Mouse (Mus musculus) effector memory CD4-positive, alpha-beta T cell, adult 5 months (primary cell): ENCODE results near the gene Itgam. TPM values are rescaled to one million over a fixed set of nuclear protein-coding genes. Genes with fewer than 3 reads are reported as not detected.

Experiments
- polyA plus RNA-seq: library from polyadenylated mRNA; unstranded; fragments of 100-300 nt; shearing (Covaris generic); gene quantifications from one replicate; pipeline ENCODE4 v1.2.1, GENCODE M21; 2017

Itgam gene
- 0.39 TPM for polyA plus RNA-seq

GRCm38 (mm10) chr7:128062456-128062855, at the start of gene Itgam, which contains the start of gene Gm49368:
TSS of gene Itgam (plus strand) at chr7:128062640.
TSS of gene Gm49368 (plus strand) at chr7:128062683.

GRCm38 (mm10) chr7:128128741-128129720, 66.6 kb downstream of the Itgam start, which contains the start of gene Itgax:
TSS of gene Itgax (plus strand) at chr7:128129547.

GRCm38 (mm10) chr7:128154076-128154475, 91.6 kb downstream of the Itgam start, which contains the start of gene Itgad:
TSS of gene Itgad (plus strand) at chr7:128154376.

Other genes starting within 250 kb of the Itgam start
- gene Stx4a, start 238.3 kb upstream of the Itgam start, polyA plus RNA-seq = 111 TPM
- gene Stx1b, start 238.1 kb upstream of the Itgam start, polyA plus RNA-seq = 0.41 TPM
- 25.8 TPM for gene Zfp646, start 186.4 kb upstream of the Itgam start, polyA plus RNA-seq
- 9.0 TPM for gene Zfp668, start 185.8 kb upstream of the Itgam start, polyA plus RNA-seq
- gene Prss53, start 171.7 kb upstream of the Itgam start, polyA plus RNA-seq = 0.51 TPM
- gene Gm21974, start 167.2 kb upstream of the Itgam start, polyA plus RNA-seq = not detected
- gene Vkorc1, start 167.0 kb upstream of the Itgam start, polyA plus RNA-seq = 47.2 TPM
- gene Bckdk, start 158.6 kb upstream of the Itgam start, polyA plus RNA-seq = 39.1 TPM
- gene Kat8, start 150.1 kb upstream of the Itgam start, polyA plus RNA-seq = 32.7 TPM
- not detected for gene Prss8, start 132.5 kb upstream of the Itgam start, polyA plus RNA-seq
- gene Prss36, start 115.9 kb upstream of the Itgam start, polyA plus RNA-seq = 1.7 TPM
- 253 TPM for gene Fus, start 95.2 kb upstream of the Itgam start, polyA plus RNA-seq
- gene Pycard, start 68.8 kb upstream of the Itgam start, polyA plus RNA-seq = 95.9 TPM
- not detected for gene Trim72, start 58.7 kb upstream of the Itgam start, polyA plus RNA-seq
- not detected for gene Gm49368, start within 50 bp of the Itgam start, polyA plus RNA-seq
- gene Itgax, start 66.9 kb downstream of the Itgam start, polyA plus RNA-seq = 0.72 TPM
- 0.26 TPM for gene Itgad, start 91.7 kb downstream of the Itgam start, polyA plus RNA-seq
- not detected for gene Cox6a2, start 143.7 kb downstream of the Itgam start, polyA plus RNA-seq
- 17.4 TPM for gene Armc5, start 174.7 kb downstream of the Itgam start, polyA plus RNA-seq
- gene 9130023H24Rik, start 175.4 kb downstream of the Itgam start, polyA plus RNA-seq = 0.71 TPM
- 0.59 TPM for gene Tgfb1i1, start 184.2 kb downstream of the Itgam start, polyA plus RNA-seq
- gene Slc5a2, start 203.0 kb downstream of the Itgam start, polyA plus RNA-seq = 0.44 TPM
- gene BC017158, start 235.5 kb downstream of the Itgam start, polyA plus RNA-seq = 23.6 TPM